Mouse (Mus musculus) MEL (cell line): ENCODE data around the gene Btg1. TPM values are rescaled to one million over a fixed set of nuclear protein-coding genes. Genes with fewer than 3 reads are reported as not detected.

Source experiments
- DNase-seq: peaks from one replicate; pipeline ENCODE4 v3.0.0; 2011; ENCODE audit warnings: low read depth, low spot score
- H3K27ac ChIP-seq: 2 replicates; pipeline ENCODE4 v1.5.1; 2012; ENCODE audit warnings: low read depth, mild to moderate bottlenecking, control low read depth, low read length, moderate library complexity; ENCODE audit not compliant: control insufficient read depth
- H3K27me3 ChIP-seq, 2 experiments: fragments of 150-350 bp in 1 of 2; sonication (generic) in 1 of 2; 2 replicates each; pipeline ENCODE4 v1.6.1; 2012; ENCODE audit warnings: low read length in 2 of 2, mild to moderate bottlenecking in 2 of 2, improper control_type of control experiment in 1 of 2, moderate library complexity in 1 of 2; ENCODE audit not compliant: insufficient read depth in 2 of 2, control insufficient read depth in 1 of 2
- H3K36me3 ChIP-seq, 2 experiments: 2 replicates each; pipeline ENCODE4 v1.6.1; 2012 to 2014; ENCODE audit warnings: low read length in 2 of 2, improper control_type of control experiment in 1 of 2, inconsistent platforms in 1 of 2, mild to moderate bottlenecking in 1 of 2; ENCODE audit not compliant: insufficient read depth in 2 of 2, control insufficient read depth in 1 of 2
- H3K4me1 ChIP-seq, 2 experiments: fragments of 150-350 bp in 1 of 2; sonication (generic) in 1 of 2; 2 replicates each; pipeline ENCODE4 v1.6.1; 2012; ENCODE audit warnings: low read length in 2 of 2, improper control_type of control experiment in 1 of 2, mild to moderate bottlenecking in 1 of 2; ENCODE audit not compliant: insufficient read depth in 2 of 2, control insufficient read depth in 1 of 2
- H3K4me3 ChIP-seq, 2 experiments: fragments of 150-350 bp in 1 of 2; sonication (generic) in 1 of 2; 2 replicates each; pipeline ENCODE4 v1.5.1; 2012; ENCODE audit warnings: low read depth in 2 of 2, low read length in 2 of 2, mild to moderate bottlenecking in 2 of 2, moderate library complexity in 2 of 2, control low read depth in 1 of 2, improper control_type of control experiment in 1 of 2; ENCODE audit not compliant: control insufficient read depth in 1 of 2, insufficient read depth in 1 of 2
- H3K79me2 ChIP-seq: 2 replicates; pipeline ENCODE4 v1.6.1; 2012; ENCODE audit warnings: mild to moderate bottlenecking, low read length, moderate library complexity; ENCODE audit not compliant: control insufficient read depth, poor library complexity, insufficient read depth
- H3K9ac ChIP-seq: 2 replicates; pipeline ENCODE4 v1.6.1; 2012; ENCODE audit warnings: low read depth, mild to moderate bottlenecking, control low read depth, low read length, moderate library complexity; ENCODE audit not compliant: control insufficient read depth, poor library complexity, severe bottlenecking
- H3K9me3 ChIP-seq: fragments of 150-350 bp; sonication (generic); replicated peaks from 2 replicates; pipeline ENCODE4 v1.6.1; 2012; ENCODE audit warnings: mild to moderate bottlenecking, low read length, improper control_type of control experiment, moderate library complexity; ENCODE audit not compliant: insufficient read depth
- BHLHE40 ChIP-seq: IDR thresholded peaks from 2 replicates; pipeline ENCODE4 v1.6.1; 2012; ENCODE audit warnings: low read depth, mild to moderate bottlenecking, inconsistent platforms, low read length, improper control_type of control experiment, borderline replicate concordance
- CHD2 ChIP-seq: IDR thresholded peaks from 2 replicates; pipeline ENCODE4 v1.6.1; 2011; ENCODE audit warnings: low read length, improper control_type of control experiment
- CTCF ChIP-seq, 3 experiments: IDR thresholded peaks in 2 of 3; conservative IDR thresholded peaks in 1 of 3; 2 replicates each; pipeline ENCODE4 v1.5.1; 2011 to 2012; ENCODE audit warnings: low read length in 3 of 3, low read depth in 2 of 3, mild to moderate bottlenecking in 2 of 3, improper control_type of control experiment in 1 of 3, inconsistent platforms in 1 of 3, mixed read lengths in 1 of 3, moderate library complexity in 1 of 3; ENCODE audit not compliant: control insufficient read depth in 1 of 3, insufficient read depth in 1 of 3, poor library complexity in 1 of 3, severe bottlenecking in 1 of 3
- E2F4 ChIP-seq: IDR thresholded peaks from 2 replicates; pipeline ENCODE4 v1.6.1; 2011; ENCODE audit warnings: low read depth, low read length, improper control_type of control experiment, borderline replicate concordance
- ELF1 ChIP-seq: IDR thresholded peaks from 2 replicates; pipeline ENCODE4 v1.6.1; 2014; ENCODE audit warnings: low read depth, mild to moderate bottlenecking, inconsistent platforms, low read length, improper control_type of control experiment, moderate library complexity
- EP300 ChIP-seq, 2 experiments: IDR thresholded peaks; 2 replicates each; pipeline ENCODE4 v1.6.1; 2011; ENCODE audit warnings: improper control_type of control experiment in 2 of 2, low read length in 2 of 2, low read depth in 1 of 2, mild to moderate bottlenecking in 1 of 2
- GATA1 ChIP-seq: IDR thresholded peaks from 2 replicates; pipeline ENCODE4 v1.6.1; 2011; ENCODE audit warnings: low read depth, low read length, improper control_type of control experiment
- HCFC1 ChIP-seq: IDR thresholded peaks from 2 replicates; pipeline ENCODE4 v1.6.1; 2012; ENCODE audit warnings: low read depth, mild to moderate bottlenecking, inconsistent platforms, low read length, improper control_type of control experiment, moderate library complexity
- KAT2A ChIP-seq: conservative IDR thresholded peaks from 2 replicates; pipeline ENCODE4 v1.6.1; 2012; ENCODE audit warnings: low read depth, low read length, improper control_type of control experiment, inconsistent platforms
- MAFK ChIP-seq: IDR thresholded peaks from 2 replicates; pipeline ENCODE4 v1.6.1; 2011; ENCODE audit warnings: low read depth, mild to moderate bottlenecking, low read length, improper control_type of control experiment, borderline replicate concordance
- MAX ChIP-seq: IDR thresholded peaks from 2 replicates; pipeline ENCODE4 v1.6.1; 2011; ENCODE audit warnings: low read length, improper control_type of control experiment
- MXI1 ChIP-seq: IDR thresholded peaks from 2 replicates; pipeline ENCODE4 v1.6.1; 2011; ENCODE audit warnings: mild to moderate bottlenecking, low read depth, low read length, improper control_type of control experiment
- MYC ChIP-seq: IDR thresholded peaks from 2 replicates; pipeline ENCODE4 v1.6.1; 2011; ENCODE audit warnings: low read depth, mild to moderate bottlenecking, low read length, improper control_type of control experiment, moderate library complexity
- NELFE ChIP-seq: IDR thresholded peaks from 2 replicates; pipeline ENCODE4 v1.6.1; 2011; ENCODE audit warnings: low read depth, low read length, improper control_type of control experiment
- NRF1 ChIP-seq: IDR thresholded peaks from 2 replicates; pipeline ENCODE4 v1.6.1; 2014; ENCODE audit warnings: low read depth, mild to moderate bottlenecking, inconsistent platforms, low read length, improper control_type of control experiment, moderate library complexity; ENCODE audit not compliant: poor library complexity, insufficient read depth, severe bottlenecking
- SIN3A ChIP-seq: IDR thresholded peaks from 2 replicates; pipeline ENCODE4 v1.6.1; 2012; ENCODE audit warnings: low read length, improper control_type of control experiment, inconsistent platforms
- SMC3 ChIP-seq: IDR thresholded peaks from 2 replicates; pipeline ENCODE4 v1.6.1; 2011; ENCODE audit warnings: low read depth, low read length, improper control_type of control experiment
- TAL1 ChIP-seq: IDR thresholded peaks from 2 replicates; pipeline ENCODE4 v1.6.1; 2012; ENCODE audit warnings: mild to moderate bottlenecking, inconsistent platforms, low read length, moderate library complexity, mixed read lengths
- TCF12 ChIP-seq: IDR thresholded peaks from 2 replicates; pipeline ENCODE4 v1.6.1; 2014; ENCODE audit warnings: low read depth, mild to moderate bottlenecking, inconsistent platforms, low read length, improper control_type of control experiment, moderate library complexity
- UBTF ChIP-seq: IDR thresholded peaks from 2 replicates; pipeline ENCODE4 v1.6.1; 2012; ENCODE audit warnings: low read depth, mild to moderate bottlenecking, inconsistent platforms, low read length, improper control_type of control experiment, moderate library complexity, borderline replicate concordance; ENCODE audit not compliant: insufficient read depth
- ZKSCAN1 ChIP-seq: IDR thresholded peaks from 2 replicates; pipeline ENCODE4 v1.6.1; 2012; ENCODE audit warnings: low read depth, mild to moderate bottlenecking, inconsistent platforms, low read length, improper control_type of control experiment, moderate library complexity
- ZMIZ1 ChIP-seq: IDR thresholded peaks from 2 replicates; pipeline ENCODE4 v1.6.1; 2012; ENCODE audit warnings: low read depth, mild to moderate bottlenecking, inconsistent platforms, low read length, improper control_type of control experiment, moderate library complexity
- polyA plus RNA-seq, 2 experiments: library from polyadenylated mRNA; stranded (reverse) in 1 of 2; unstranded in 1 of 2; fragments of >175 nt in 1 of 2; fragments of >200 nt in 1 of 2; gene quantifications; 2 replicates each; pipeline versions ENCODE4 v1.2.1 to v1.2.4; 2012; ENCODE audit warnings: low replicate concordance in 2 of 2, low read depth in 1 of 2; ENCODE audit not compliant: insufficient read length in 2 of 2, insufficient read depth in 1 of 2, missing spikeins in 1 of 2
- total RNA-seq: library from RNA; depleted of rRNA; stranded (reverse); fragments of 300-350 nt; gene quantifications from 2 replicates; pipeline ENCODE4 v1.2.3, GENCODE M21; 2012

The Btg1 gene
- total and polyA plus RNA-seq, 3 experiments, result 2.0 to 4.8 TPM; not detected in 1

- H3K27me3 ChIP-seq, result no peaks in the 10 kb centered on the region; a peak in 1 of 4 replicates
- TF ChIP-seq KAT2A (no peak), NRF1 (no peak), ZMIZ1 (no peak), NELFE (no peak), CTCF (IDR thresholded peaks at IDR 0.05 in 2 of 3, conservative IDR thresholded peaks at IDR 0.05 in 1 of 3; ENCODE audit: control insufficient read depth in 1 of 3, insufficient read depth in 1 of 3, low read depth in 2 of 3, low read length in 3 of 3, poor library complexity in 1 of 3, severe bottlenecking in 1 of 3) (no peak), ZKSCAN1 (no peak), MYC (no peak), MAFK (no peak), E2F4 (no peak), SIN3A (no peak), BHLHE40 (no peak), SMC3 (no peak)
- TF ChIP-seq, all 39 proteins: peak for 0
- H3K9ac ChIP-seq, result no peak overlapping the region
- no peak for DNase-seq
- H3K4me1 ChIP-seq, result no peaks in the 10 kb centered on the region
- H3K9me3 ChIP-seq, result no peaks in the 10 kb centered on the region
- no peaks in the 10 kb centered on the region for H3K36me3 ChIP-seq
- no peaks in the 10 kb centered on the region for H3K79me2 ChIP-seq
- H3K4me3 ChIP-seq, result no peak overlapping the region
- H3K27ac ChIP-seq, result no peak overlapping the region
Measured at GRCm38 (mm10) chr10:96653030-96653429, 36.2 kb downstream of the Btg1 start.

GRCm38 (mm10) chr10:96654079-96654478 lies 37.3 kb downstream of the Btg1 start:
- Histone ChIP-seq H3K9me3 (no peaks in the 10 kb centered on the region), H3K4me1 (no peaks in the 10 kb centered on the region), H3K4me3 (no peak overlapping the region), H3K27me3 (no peaks in the 10 kb centered on the region; a peak in 1 of 4 replicates), H3K36me3 (no peaks in the 10 kb centered on the region), H3K9ac (no peak overlapping the region), H3K79me2 (no peaks in the 10 kb centered on the region), H3K27ac (no peak overlapping the region)
- DNase-seq, result no peak
- TF ChIP-seq HCFC1, result no peak
- no peak for TF ChIP-seq TAL1
- no peak for TF ChIP-seq GATA1
- TF ChIP-seq EP300 (IDR thresholded peaks at IDR 0.05; ENCODE audit: low read depth in 1 of 2, low read length in 2 of 2), result no peak
- no peak for TF ChIP-seq ELF1
- no peak for TF ChIP-seq TCF12
- TF ChIP-seq CHD2, result no peak
- no peak for TF ChIP-seq SIN3A
- TF ChIP-seq MXI1, result no peak
- no peak for TF ChIP-seq MAX
- no peak for TF ChIP-seq UBTF
- no peak for TF ChIP-seq MAFK
